Mouse (Mus musculus) MEL (cell line): ENCODE measurements around the gene Rragc.

Experiments used
- CTCF ChIP-seq, 3 experiments: IDR thresholded peaks in 2 of 3; conservative IDR thresholded peaks in 1 of 3; 2 replicates each; pipeline ENCODE4 v1.5.1; 2011 to 2012; ENCODE audit warnings: low read length in 3 of 3, low read depth in 2 of 3, mild to moderate bottlenecking in 2 of 3, improper control_type of control experiment in 1 of 3, inconsistent platforms in 1 of 3, mixed read lengths in 1 of 3, moderate library complexity in 1 of 3; ENCODE audit not compliant: control insufficient read depth in 1 of 3, insufficient read depth in 1 of 3, poor library complexity in 1 of 3, severe bottlenecking in 1 of 3
- ELF1 ChIP-seq: IDR thresholded peaks from 2 replicates; pipeline ENCODE4 v1.6.1; 2014; ENCODE audit warnings: low read depth, mild to moderate bottlenecking, inconsistent platforms, low read length, improper control_type of control experiment, moderate library complexity
- EP300 ChIP-seq, 2 experiments: IDR thresholded peaks; 2 replicates each; pipeline ENCODE4 v1.6.1; 2011; ENCODE audit warnings: improper control_type of control experiment in 2 of 2, low read length in 2 of 2, low read depth in 1 of 2, mild to moderate bottlenecking in 1 of 2
- HCFC1 ChIP-seq: IDR thresholded peaks from 2 replicates; pipeline ENCODE4 v1.6.1; 2012; ENCODE audit warnings: low read depth, mild to moderate bottlenecking, inconsistent platforms, low read length, improper control_type of control experiment, moderate library complexity
- MAZ ChIP-seq: IDR thresholded peaks from 2 replicates; pipeline ENCODE4 v1.6.1; 2012; ENCODE audit warnings: low read depth, mild to moderate bottlenecking, inconsistent platforms, low read length, improper control_type of control experiment
- RCOR1 ChIP-seq: IDR thresholded peaks from 2 replicates; pipeline ENCODE4 v1.6.1; 2012; ENCODE audit warnings: low read depth, mild to moderate bottlenecking, inconsistent platforms, low read length, improper control_type of control experiment

- TF ChIP-seq CTCF (IDR thresholded peaks at IDR 0.05 in 2 of 3, conservative IDR thresholded peaks at IDR 0.05 in 1 of 3; ENCODE audit: control insufficient read depth in 1 of 3, insufficient read depth in 1 of 3, low read depth in 2 of 3, low read length in 3 of 3, poor library complexity in 1 of 3, severe bottlenecking in 1 of 3) (no peak), MAZ (no peak), HCFC1 (no peak), EP300 (IDR thresholded peaks at IDR 0.05; ENCODE audit: low read depth in 1 of 2, low read length in 2 of 2) (no peak), RCOR1 (no peak), ELF1 (no peak)
Observed at GRCm38 (mm10) chr4:123968663-123969321, 51.5 kb downstream of the Rragc start.
